Mouse (Mus musculus) ZHBTc4 (cell line): ENCODE results near the gene Aacs.
"Not testable (repeated sequence)": the region's sequence is repeated elsewhere in the genome, so short reads cannot be mapped to it uniquely, and the experiment has no call there.

Experiments
- DNase-seq: peaks from one replicate; pipeline ENCODE4 v3.0.0-alpha.2; 2011; ENCODE audit warnings: low read depth, low spot score

Aacs gene

GRCm38 (mm10) chr5:125475601-125476285 is at the start of gene Aacs:
Gene Aacs, plus strand, starts transcription at chr5:125475814.
- DNase-seq = peak; percentile 97

- peak; percentile 90 for DNase-seq
Observed at GRCm38 (mm10) chr5:125426343-125426742, 49.3 kb upstream of the Aacs start.

DNA sequence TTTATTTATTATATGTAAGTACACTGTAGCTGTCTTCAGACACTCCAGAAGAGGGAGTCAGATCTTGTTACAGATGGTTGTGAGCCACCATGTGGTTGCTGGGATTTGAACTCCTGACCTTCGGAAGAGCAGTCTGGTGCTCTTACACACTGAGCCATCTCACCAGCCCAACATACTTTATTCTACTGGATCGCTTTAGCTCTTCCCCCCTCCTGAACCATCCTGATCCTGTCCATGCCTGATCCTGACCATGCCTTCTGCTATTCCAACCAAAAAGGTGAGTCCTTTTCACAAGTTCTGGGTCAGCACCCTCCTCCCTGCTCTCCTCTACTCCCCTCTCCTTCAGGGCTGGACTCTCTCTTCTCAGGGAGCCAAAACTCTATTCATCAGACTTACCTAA is 43.3 kb upstream of the Aacs start:
- DNase-seq = not testable (repeated sequence)

DNA sequence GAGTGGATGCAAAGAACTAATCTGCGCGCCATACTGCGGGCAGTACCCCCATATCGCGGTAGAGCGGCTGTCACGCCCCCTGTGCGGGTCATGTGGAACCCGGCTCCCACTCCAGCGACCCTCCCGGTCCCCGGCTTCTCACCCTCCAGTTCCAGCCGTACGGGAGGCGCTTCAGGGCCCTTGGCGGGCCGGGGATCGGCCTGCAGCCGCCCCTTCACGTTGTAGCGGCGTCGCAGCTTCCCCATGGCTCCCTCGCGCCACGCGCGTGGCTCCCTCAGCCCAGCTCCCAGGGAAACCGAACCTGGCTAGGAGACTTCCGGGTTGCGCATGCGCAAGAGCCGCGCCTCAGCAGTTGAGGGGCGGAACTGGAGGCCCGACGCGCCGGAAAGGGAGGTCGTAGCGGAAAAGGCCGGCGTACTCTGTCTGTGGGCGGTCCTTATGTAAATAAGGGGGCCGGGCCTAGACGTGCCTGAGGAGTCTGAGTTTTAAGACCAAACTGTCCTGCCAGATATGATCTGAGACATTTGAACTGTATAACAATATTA is 41.7 kb upstream of the Aacs start, which contains the start of gene Dhx37:
Gene Dhx37 (minus strand): TSS at position 329 of the 545 bp plus-strand sequence.
- peak; percentile 98 for DNase-seq

DNA sequence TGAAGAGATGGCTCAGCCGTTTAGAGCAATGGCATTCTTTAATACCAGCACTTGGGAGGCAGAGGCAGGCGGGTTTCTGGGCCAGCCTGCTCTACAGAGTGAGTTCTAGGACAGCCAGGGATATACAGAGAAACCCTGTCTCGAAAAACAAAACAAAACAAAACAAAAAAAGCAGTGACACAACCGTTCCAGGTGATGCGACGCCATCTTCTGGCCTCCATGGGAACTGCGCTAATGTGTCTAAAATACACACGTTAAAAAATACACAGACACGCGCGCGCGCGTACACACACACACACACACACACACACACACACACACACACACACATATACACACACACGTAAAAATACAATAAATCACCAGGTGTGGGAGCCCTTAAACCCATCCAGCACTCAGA is 41.3 kb upstream of the Aacs start:
- DNase-seq = peak; percentile 84

DNA sequence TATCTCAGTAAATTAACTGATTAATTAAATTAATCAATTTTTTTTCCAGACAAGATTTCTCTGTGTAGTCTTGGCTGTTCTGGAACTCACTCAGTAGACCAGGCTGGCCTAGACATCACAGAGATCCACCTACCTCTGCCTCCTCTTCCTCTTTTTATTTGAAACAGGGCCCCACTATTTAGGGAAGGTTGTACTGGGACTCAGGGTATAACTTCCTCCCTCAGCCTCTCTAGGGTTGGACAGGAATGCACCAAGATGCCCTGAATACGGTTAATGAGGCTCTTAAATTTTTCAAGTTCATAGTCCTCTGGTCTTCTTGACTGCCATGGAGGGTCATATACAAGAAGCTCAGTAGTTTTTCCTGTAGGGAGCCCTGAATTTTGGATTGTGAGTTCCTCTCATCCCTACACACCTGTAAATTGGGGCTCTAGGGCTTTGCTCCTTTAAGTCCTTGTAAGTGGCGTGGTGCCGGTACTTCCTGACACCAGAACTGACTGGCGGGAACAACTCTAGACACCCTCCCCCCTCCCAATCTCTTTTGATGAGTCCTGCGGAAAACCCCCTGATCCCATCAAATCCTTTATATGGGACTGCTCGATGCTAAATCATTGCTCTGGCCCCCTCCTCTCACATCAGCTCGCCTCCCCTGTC is 34.9 kb upstream of the Aacs start:
- no peak for DNase-seq

GRCm38 (mm10) chr5:125441234-125442114 is 34.1 kb upstream of the Aacs start, which contains the start of gene Bri3bp:
Gene Bri3bp, plus strand, starts transcription at chr5:125441568.
- peak; percentile 87 for DNase-seq

- no peak for DNase-seq
Observed at GRCm38 (mm10) chr5:125442136-125442995, 33.2 kb upstream of the Aacs start.

- DNase-seq = peak; percentile 61
Observed at GRCm38 (mm10) chr5:125443335-125443734, 32.3 kb upstream of the Aacs start.

DNA sequence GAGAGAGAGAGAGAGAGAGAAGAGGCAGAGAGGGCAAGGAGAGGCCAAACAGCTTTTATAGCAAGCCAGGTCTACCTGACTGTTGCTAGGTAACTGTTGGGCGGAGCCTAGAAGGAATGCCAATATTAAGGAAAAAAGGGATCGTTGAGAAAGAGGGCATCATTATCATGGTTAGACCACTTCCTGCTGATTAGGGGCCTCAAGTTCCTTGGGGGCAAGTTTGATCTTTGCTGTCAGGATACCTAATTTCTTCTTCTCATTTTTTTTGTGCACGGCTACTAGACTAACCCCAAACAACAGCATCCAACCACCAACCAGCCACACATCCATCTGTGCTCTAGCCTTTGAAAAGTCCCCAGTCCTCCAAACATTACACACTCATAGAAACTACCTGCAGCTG is 31.7 kb upstream of the Aacs start:
- DNase-seq = no peak

DNA sequence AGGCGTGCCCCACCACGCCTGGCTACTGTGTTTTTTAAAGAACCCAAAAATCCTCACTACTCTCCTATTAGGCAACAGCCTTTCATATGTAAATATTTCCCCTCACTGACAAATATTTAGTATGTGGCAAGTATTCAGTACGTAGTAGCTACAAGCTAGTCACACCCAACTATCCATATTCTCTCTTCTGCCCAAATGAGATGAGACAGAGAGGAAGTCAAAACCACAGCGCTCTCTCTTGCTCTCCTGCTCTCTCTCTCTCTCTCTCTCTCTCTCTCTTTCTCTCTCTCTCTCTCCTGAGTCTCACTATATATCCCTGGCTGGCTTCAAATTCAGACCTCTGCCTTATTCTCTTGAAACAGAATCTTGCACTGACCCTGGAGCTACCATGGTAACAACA is 31.1 kb upstream of the Aacs start:
- DNase-seq = no peak

GRCm38 (mm10) chr5:125446344-125446743 is 29.3 kb upstream of the Aacs start:
- DNase-seq = no peak

GRCm38 (mm10) chr5:125448026-125448425 is 27.6 kb upstream of the Aacs start:
- no peak for DNase-seq

GRCm38 (mm10) chr5:125448631-125449030 is 27.0 kb upstream of the Aacs start:
- no peak for DNase-seq

- DNase-seq = no peak
Observed at GRCm38 (mm10) chr5:125449306-125449705, 26.3 kb upstream of the Aacs start.

- no peak for DNase-seq
Observed at GRCm38 (mm10) chr5:125452573-125452972, 23.0 kb upstream of the Aacs start.

DNA sequence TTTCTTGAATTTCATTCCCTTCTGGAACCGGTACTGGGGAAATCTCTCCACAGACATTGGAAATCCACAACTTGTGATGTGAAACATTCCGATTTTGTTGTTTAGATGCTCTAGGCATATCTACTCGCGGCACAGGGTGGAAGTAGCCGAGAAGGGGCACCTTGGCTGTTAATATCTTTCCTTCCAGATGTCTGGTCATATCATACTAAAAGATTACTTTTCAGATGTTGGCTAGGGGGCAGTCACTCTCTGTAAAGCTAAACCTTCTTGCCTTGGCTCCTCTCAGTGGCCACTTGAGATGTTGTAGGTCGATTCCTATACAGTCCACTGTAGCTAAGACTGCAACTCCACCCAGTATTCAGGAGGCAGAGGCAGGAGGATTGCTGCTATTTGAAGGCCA is 19.5 kb upstream of the Aacs start:
- DNase-seq = no peak

DNA sequence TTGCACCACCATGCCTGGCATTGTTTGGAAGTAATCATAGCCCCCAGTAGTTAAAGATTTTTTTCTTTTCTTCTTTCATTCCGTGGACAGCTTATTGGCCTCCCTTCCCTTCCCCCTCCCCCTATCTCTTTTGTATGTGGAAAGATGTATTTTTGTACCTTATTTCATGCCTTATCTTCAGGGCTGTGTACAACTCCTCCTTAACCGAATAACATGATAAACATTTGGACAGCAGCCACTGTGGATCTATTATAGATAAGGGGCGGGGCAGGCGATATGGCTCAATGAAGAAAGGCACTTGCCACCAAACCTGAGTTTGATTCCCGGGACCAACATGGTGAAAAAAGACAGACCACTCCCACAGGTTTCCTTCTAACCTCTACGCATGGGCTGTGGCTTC is 18.1 kb upstream of the Aacs start:
- DNase-seq = no peak

- no peak for DNase-seq
Observed at GRCm38 (mm10) chr5:125460574-125460973, 15.0 kb upstream of the Aacs start.

DNA sequence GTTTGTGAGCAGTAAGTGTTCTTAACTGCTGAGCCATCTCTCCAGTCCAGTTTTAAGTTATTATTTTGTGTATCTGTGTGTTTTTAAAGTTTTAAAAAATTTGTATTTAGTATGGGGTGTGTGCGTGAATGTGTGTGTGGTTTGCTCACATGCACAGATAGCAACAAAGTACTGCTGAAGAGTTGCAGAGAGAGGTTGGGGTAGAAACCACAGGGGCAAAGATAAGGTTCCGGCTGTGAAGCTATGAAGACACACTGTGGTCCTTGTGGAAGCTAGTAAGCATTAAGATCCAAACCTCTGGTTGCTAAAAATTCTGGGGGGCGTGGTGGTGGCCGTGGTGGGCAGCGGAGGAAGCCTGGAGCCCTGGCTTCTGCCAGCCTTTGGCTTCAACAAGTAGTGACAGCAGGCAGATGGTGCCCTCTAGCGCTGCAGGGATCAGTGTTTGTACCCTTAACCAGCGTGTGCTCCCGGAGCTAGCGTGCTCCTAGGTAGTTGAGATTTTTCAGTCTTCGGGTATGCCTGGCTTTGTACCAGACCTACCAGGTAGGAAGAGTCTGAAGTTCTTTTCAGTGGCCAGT is 13.7 kb upstream of the Aacs start:
- peak; percentile 33 for DNase-seq

GRCm38 (mm10) chr5:125465192-125465591 is 10.4 kb upstream of the Aacs start:
- no peak for DNase-seq
